Mouse (Mus musculus): ENCODE measurements at regions not wholly inside any gene's neighbourhood (a gene's known extent, or its start where the extent isn't known, plus 50 kb on each side); places are given as distances from the start of the nearest gene placed in this dataset.

DNA sequence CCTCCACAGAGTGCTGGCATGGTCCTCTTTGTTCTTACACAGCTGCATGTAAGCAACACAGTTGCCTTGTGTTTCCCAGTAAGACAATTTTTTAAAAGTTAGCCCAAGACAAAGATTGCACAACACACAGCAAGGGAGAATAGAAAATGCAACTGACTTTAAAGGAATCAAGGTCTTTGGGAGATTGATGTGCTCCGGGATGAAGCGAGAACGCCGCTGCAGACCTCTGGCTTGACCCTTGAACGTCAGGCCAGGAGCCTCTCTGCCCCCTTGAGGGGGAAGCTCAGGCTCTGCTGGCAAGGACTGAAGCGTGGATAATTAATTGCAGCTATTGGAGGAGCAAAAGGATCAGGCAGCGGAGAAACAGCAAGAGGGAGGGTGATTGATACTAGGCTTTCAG, 336.4 kb downstream of the Tcerg1l start:
- no peak overlapping the region for H3K4me2 ChIP-seq
- H3K36me3 ChIP-seq: no peaks in the 10 kb centered on the region
- no peak for ATAC-seq (ENCODE audit: insufficient read depth, low FRiP score, low read depth)
- no peaks in the 10 kb centered on the region for H3K4me1 ChIP-seq
- H3K4me3 ChIP-seq (replicated peaks): no peak overlapping the region
- H3K27me3 ChIP-seq (replicated peaks): no peaks in the 10 kb centered on the region
- WGBS: 23% methylated on average over 7 of the region's 7 CpGs
- H3K9me3 ChIP-seq: no peaks in the 10 kb centered on the region
- H3K9ac ChIP-seq: no peak overlapping the region
- H3K27ac ChIP-seq: no peak overlapping the region

- no peaks in the 10 kb centered on the region for H3K27me3 ChIP-seq (replicated peaks)
- WGBS: 74% methylated on average over 4 of the region's 4 CpGs
- H3K27ac ChIP-seq: no peak overlapping the region
- no peaks in the 10 kb centered on the region for H3K36me3 ChIP-seq
- H3K4me2 ChIP-seq: no peak overlapping the region
- no peaks in the 10 kb centered on the region for H3K4me1 ChIP-seq
- no peak for ATAC-seq (ENCODE audit: insufficient read depth, low FRiP score, low read depth)
- no peak overlapping the region for H3K4me3 ChIP-seq (replicated peaks)
- no peaks in the 10 kb centered on the region for H3K9me3 ChIP-seq
- no peak overlapping the region for H3K9ac ChIP-seq
Observed at GRCm38 (mm10) chr7:138066921-138067320, 330.6 kb downstream of the Tcerg1l start.

DNA sequence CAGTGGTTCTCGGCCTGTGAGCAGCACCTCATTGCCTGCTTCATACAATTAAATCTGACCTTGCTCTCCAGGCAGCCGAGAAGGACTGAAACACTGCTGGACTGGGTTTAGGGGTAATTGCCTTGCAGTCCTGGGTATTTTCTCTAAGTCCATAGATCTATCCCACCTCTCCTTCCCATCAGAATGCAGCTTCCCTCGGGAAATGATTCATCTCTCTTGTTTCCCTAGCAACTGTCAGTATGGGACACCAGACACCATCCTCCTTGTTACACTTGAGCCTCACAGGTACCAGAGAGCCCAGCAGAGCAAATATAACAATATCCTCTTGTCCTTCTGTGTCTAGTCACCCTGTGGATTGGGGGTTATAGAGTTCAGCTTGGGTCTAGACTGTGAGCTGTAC, 322.3 kb downstream of the Tcerg1l start:
- Histone ChIP-seq H3K27ac (no peak overlapping the region), H3K4me1 (no peaks in the 10 kb centered on the region), H3K4me3 (replicated peaks) (no peak overlapping the region), H3K9me3 (no peaks in the 10 kb centered on the region), H3K9ac (no peak overlapping the region), H3K4me2 (no peak overlapping the region), H3K27me3 (replicated peaks) (no peaks in the 10 kb centered on the region), H3K36me3 (no peaks in the 10 kb centered on the region)
- WGBS: 56% methylated on average over 3 of the region's 3 CpGs
- no peak for ATAC-seq (ENCODE audit: insufficient read depth, low FRiP score, low read depth)

GRCm38 (mm10) chr7:138083980-138084379, 313.6 kb downstream of the Tcerg1l start:
- H3K27me3 ChIP-seq (replicated peaks): no peaks in the 10 kb centered on the region
- WGBS: 17% methylated on average over 5 of the region's 5 CpGs
- ATAC-seq (ENCODE audit: insufficient read depth, low FRiP score, low read depth): peak; percentile 79; the same call in 1 of the 2 replicates

DNA sequence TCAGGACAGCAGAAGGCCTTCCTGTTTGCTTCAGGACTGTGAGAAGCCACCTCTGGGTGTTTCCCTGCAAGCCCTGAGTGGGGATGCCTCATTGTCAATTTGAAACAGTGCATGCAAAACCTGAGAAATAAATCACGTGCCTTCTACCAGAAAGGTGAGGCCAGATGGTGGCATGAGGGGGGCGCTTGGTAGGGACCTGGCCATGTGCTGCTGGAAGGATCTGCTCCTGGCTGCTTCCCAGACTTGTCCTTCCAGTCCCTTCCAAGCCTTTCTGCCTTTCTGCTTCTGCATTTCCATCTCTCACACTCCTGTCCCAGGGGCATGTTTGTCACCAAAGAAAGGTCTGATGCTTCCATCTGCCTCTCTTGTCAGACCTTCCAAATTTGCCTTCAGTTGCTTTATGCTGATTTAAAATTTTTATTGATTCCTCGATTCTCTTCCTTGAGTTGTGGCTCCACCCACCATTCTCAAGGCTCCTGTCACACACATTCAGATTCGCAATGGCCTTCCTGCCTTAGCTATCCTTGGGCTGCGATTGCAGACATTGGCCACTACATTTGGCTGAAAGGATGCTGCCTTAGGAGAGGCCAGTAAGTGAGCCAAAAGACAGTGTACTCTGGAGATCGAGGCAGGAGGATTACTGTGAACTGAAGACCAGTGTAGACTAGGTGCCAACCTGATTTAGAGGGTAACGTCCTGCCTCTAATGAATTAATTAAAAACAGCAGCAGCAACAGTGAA, 289.9 kb downstream of the Tcerg1l start:
- no peak for ATAC-seq (ENCODE audit: insufficient read depth, low FRiP score, low read depth)
- no peak overlapping the region for H3K4me3 ChIP-seq (replicated peaks)
- no peak overlapping the region for H3K4me2 ChIP-seq
- no peaks in the 10 kb centered on the region for H3K4me1 ChIP-seq
- 67% methylated on average over 7 of the region's 7 CpGs for WGBS
- H3K9me3 ChIP-seq: no peaks in the 10 kb centered on the region
- H3K36me3 ChIP-seq: no peaks in the 10 kb centered on the region
- no peaks in the 10 kb centered on the region for H3K27me3 ChIP-seq (replicated peaks)
- H3K9ac ChIP-seq: no peak overlapping the region
- no peak overlapping the region for H3K27ac ChIP-seq

More at GRCm38 (mm10) chr7:138083980-138084379, 313.6 kb downstream of the Tcerg1l start:
- no peak overlapping the region for H3K9ac ChIP-seq
- H3K4me2 ChIP-seq: no peak overlapping the region
- H3K4me1 ChIP-seq: no peaks in the 10 kb centered on the region
- no peaks in the 10 kb centered on the region for H3K36me3 ChIP-seq
- no peak overlapping the region for H3K27ac ChIP-seq
- no peak overlapping the region for H3K4me3 ChIP-seq (replicated peaks)
- no peaks in the 10 kb centered on the region for H3K9me3 ChIP-seq

- ATAC-seq (ENCODE audit: insufficient read depth, low FRiP score, low read depth): no peak
- H3K9ac ChIP-seq: no peak overlapping the region
- H3K36me3 ChIP-seq: no peaks in the 10 kb centered on the region
- WGBS: 24% methylated on average over 4 of the region's 4 CpGs
- H3K27ac ChIP-seq: no peak overlapping the region
- no peak overlapping the region for H3K4me3 ChIP-seq (replicated peaks)
- H3K27me3 ChIP-seq (replicated peaks): no peaks in the 10 kb centered on the region
- no peak overlapping the region for H3K4me2 ChIP-seq
- no peaks in the 10 kb centered on the region for H3K4me1 ChIP-seq
- H3K9me3 ChIP-seq: no peaks in the 10 kb centered on the region
Observed at GRCm38 (mm10) chr7:138121497-138121896, 276.0 kb downstream of the Tcerg1l start.

DNA sequence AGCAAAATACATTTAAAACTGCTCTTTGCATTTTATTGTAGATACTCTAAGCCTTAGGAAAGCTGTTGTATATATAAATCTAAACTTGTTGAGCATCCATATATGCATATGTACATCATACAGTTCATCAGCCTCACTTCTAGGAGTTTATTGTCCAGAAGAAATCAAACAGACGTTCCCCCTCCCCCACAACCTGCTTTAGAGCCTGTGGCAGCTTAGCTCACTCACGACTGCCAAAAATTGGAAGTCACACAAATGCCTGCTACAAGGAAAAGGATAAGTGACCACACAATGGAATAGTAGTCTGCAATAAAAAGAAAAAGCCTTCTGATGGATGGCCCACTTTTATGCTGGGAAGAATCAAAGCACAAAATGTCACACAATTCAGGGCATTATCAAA, 267.8 kb downstream of the Tcerg1l start:
- Histone ChIP-seq H3K9me3 (no peaks in the 10 kb centered on the region), H3K27me3 (replicated peaks) (no peaks in the 10 kb centered on the region), H3K36me3 (no peaks in the 10 kb centered on the region), H3K4me2 (no peak overlapping the region), H3K4me1 (no peaks in the 10 kb centered on the region), H3K27ac (no peak overlapping the region), H3K9ac (no peak overlapping the region), H3K4me3 (replicated peaks) (no peak overlapping the region)
- no peak for ATAC-seq (ENCODE audit: insufficient read depth, low FRiP score, low read depth)
- 45% methylated on average over 2 of the region's 2 CpGs for WGBS

GRCm38 (mm10) chr7:138133427-138133826, 264.1 kb downstream of the Tcerg1l start:
- Histone ChIP-seq H3K9me3 (no peaks in the 10 kb centered on the region), H3K27me3 (replicated peaks) (no peaks in the 10 kb centered on the region)
- WGBS: 85% methylated on average over 6 of the region's 6 CpGs

GRCm38 (mm10) chr7:138137934-138138333, 259.6 kb downstream of the Tcerg1l start:
- 54% methylated on average over 1 of the region's 1 CpGs for WGBS
- Histone ChIP-seq H3K4me2 (no peak overlapping the region), H3K27me3 (replicated peaks) (no peaks in the 10 kb centered on the region), H3K36me3 (no peaks in the 10 kb centered on the region), H3K4me1 (no peaks in the 10 kb centered on the region), H3K27ac (no peak overlapping the region), H3K4me3 (replicated peaks) (no peak overlapping the region), H3K9ac (no peak overlapping the region), H3K9me3 (no peaks in the 10 kb centered on the region)
- ATAC-seq (ENCODE audit: insufficient read depth, low FRiP score, low read depth): no peak

More at GRCm38 (mm10) chr7:138133427-138133826, 264.1 kb downstream of the Tcerg1l start:
- Histone ChIP-seq H3K36me3 (no peaks in the 10 kb centered on the region), H3K4me2 (no peak overlapping the region), H3K4me3 (replicated peaks) (no peak overlapping the region), H3K9ac (no peak overlapping the region), H3K4me1 (no peaks in the 10 kb centered on the region), H3K27ac (no peak overlapping the region)
- no peak for ATAC-seq (ENCODE audit: insufficient read depth, low FRiP score, low read depth)

DNA sequence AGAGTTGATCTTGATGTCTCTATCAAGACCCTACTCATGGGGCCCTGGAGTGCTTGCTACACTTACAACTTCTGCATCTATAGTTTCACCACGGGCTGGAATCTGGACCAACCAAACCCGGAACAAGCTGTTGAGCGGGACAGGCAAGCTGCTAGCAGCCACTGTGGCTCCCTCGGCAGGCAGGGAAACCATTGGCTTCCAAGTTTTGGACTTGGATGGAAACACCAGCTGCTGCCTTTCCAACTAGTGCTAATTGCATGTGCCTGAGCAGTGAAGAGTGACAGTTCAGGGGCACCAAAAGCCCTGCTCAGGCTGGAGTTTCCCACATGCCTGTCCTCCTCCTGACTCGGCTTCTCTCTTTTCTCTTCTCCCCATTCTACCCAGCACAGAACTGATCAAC, 257.8 kb downstream of the Tcerg1l start:
- 81% methylated on average over 5 of the region's 5 CpGs for WGBS
- H3K9ac ChIP-seq: no peak overlapping the region
- H3K4me1 ChIP-seq: no peaks in the 10 kb centered on the region
- ATAC-seq (ENCODE audit: insufficient read depth, low FRiP score, low read depth): no peak
- no peaks in the 10 kb centered on the region for H3K36me3 ChIP-seq
- no peak overlapping the region for H3K27ac ChIP-seq
- H3K27me3 ChIP-seq (replicated peaks): no peaks in the 10 kb centered on the region
- no peak overlapping the region for H3K4me3 ChIP-seq (replicated peaks)
- no peaks in the 10 kb centered on the region for H3K9me3 ChIP-seq
- no peak overlapping the region for H3K4me2 ChIP-seq

DNA sequence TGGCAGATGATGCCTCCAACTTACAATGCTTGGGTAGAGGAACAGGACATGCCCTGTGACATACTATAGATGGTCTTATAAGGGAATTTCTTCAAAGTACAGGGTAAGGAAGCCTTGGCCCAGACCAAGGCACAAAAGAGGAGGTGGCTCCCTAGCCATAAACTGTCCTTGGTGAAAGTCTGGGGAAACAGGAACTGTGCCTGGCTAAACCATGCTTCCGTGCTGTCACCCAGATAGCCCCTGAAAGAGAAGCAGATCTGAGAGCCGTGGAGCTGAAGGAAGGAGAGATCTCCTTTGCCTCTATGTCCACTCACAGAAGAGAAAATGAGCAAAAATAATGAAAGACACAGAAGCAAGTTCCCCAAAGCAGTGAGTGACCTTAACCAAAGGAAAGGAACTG, 248.0 kb downstream of the Tcerg1l start:
- 82% methylated on average over 2 of the region's 2 CpGs for WGBS
- H3K9me3 ChIP-seq: no peaks in the 10 kb centered on the region
- H3K27me3 ChIP-seq (replicated peaks): no peaks in the 10 kb centered on the region
- ATAC-seq (ENCODE audit: insufficient read depth, low FRiP score, low read depth): no peak
- no peak overlapping the region for H3K4me2 ChIP-seq
- H3K27ac ChIP-seq: no peak overlapping the region
- H3K4me1 ChIP-seq: no peaks in the 10 kb centered on the region
- H3K4me3 ChIP-seq (replicated peaks): no peak overlapping the region
- no peak overlapping the region for H3K9ac ChIP-seq
- no peaks in the 10 kb centered on the region for H3K36me3 ChIP-seq

GRCm38 (mm10) chr7:138153455-138154167, 243.9 kb downstream of the Tcerg1l start:
- H3K4me1 ChIP-seq: no peaks in the 10 kb centered on the region
- no peak overlapping the region for H3K9ac ChIP-seq
- H3K4me2 ChIP-seq: no peak overlapping the region
- no peaks in the 10 kb centered on the region for H3K36me3 ChIP-seq
- H3K4me3 ChIP-seq (replicated peaks): no peak overlapping the region
- no peaks in the 10 kb centered on the region for H3K9me3 ChIP-seq
- no peak for ATAC-seq (ENCODE audit: insufficient read depth, low FRiP score, low read depth)
- 61% methylated on average over 4 of the region's 4 CpGs for WGBS
- H3K27ac ChIP-seq: no peak overlapping the region
- no peaks in the 10 kb centered on the region for H3K27me3 ChIP-seq (replicated peaks)

Data from stomach, embryonic 15.5 days (tissue).